Mouse (Mus musculus) CH12.LX (cell line): ENCODE results near the gene Tgfb2. TPM values are rescaled to one million over a fixed set of nuclear protein-coding genes. Genes with fewer than 3 reads are reported as not detected.

Source experiments
- DNase-seq: peaks from one replicate; pipeline ENCODE4 v3.0.0-alpha.2; 2013; ENCODE audit errors: extremely low read depth
- H3K27ac ChIP-seq: 2 replicates; pipeline ENCODE4 v1.5.1; 2012; ENCODE audit warnings: low read depth, mild to moderate bottlenecking, control low read depth, moderate library complexity; ENCODE audit not compliant: insufficient read depth
- H3K27me3 ChIP-seq: replicated peaks from 2 replicates; pipeline ENCODE3; 2012; ENCODE audit warnings: inconsistent platforms
- H3K36me3 ChIP-seq, 2 experiments: replicated peaks in 1 of 2; 2 replicates each; pipeline versions ENCODE3 to v1.6.1; 2012; ENCODE audit warnings: inconsistent platforms in 1 of 2, low read length in 1 of 2, mild to moderate bottlenecking in 1 of 2, mixed read lengths in 1 of 2, moderate library complexity in 1 of 2; ENCODE audit not compliant: control insufficient read depth in 1 of 2, insufficient read depth in 1 of 2
- H3K4me1 ChIP-seq, 2 experiments: 2 replicates each; pipeline ENCODE4 v1.6.1; 2012; ENCODE audit warnings: inconsistent platforms in 1 of 2, moderate library complexity in 1 of 2; ENCODE audit not compliant: insufficient read depth in 2 of 2, control insufficient read depth in 1 of 2
- H3K4me2 ChIP-seq: 2 replicates; pipeline ENCODE4 v1.6.1; 2012; ENCODE audit warnings: low read depth, mild to moderate bottlenecking, control low read depth; ENCODE audit not compliant: poor library complexity, insufficient read depth, severe bottlenecking
- H3K4me3 ChIP-seq, 3 experiments: fragments of 150-350 bp in 1 of 3; sonication (generic) in 1 of 3; replicated peaks in 1 of 3; 2 replicates each; pipeline versions ENCODE3 to v1.5.1; 2011 to 2012; ENCODE audit warnings: low read depth in 2 of 3, low read length in 2 of 3, mild to moderate bottlenecking in 2 of 3, moderate library complexity in 2 of 3, control low read depth in 1 of 3, improper control_type of control experiment in 1 of 3, inconsistent platforms in 1 of 3, mixed read lengths in 1 of 3; ENCODE audit not compliant: poor library complexity in 1 of 3
- H3K79me2 ChIP-seq: replicated peaks from 2 replicates; pipeline ENCODE4 v1.6.1; 2012; ENCODE audit warnings: mild to moderate bottlenecking, moderate library complexity; ENCODE audit not compliant: control insufficient read depth, poor library complexity, insufficient read depth, severe bottlenecking; ENCODE audit errors: extremely low read depth
- H3K9ac ChIP-seq: 2 replicates; pipeline ENCODE4 v1.6.1; 2012; ENCODE audit warnings: low read depth, mild to moderate bottlenecking, control low read depth, moderate library complexity; ENCODE audit not compliant: insufficient read depth
- H3K9me3 ChIP-seq: replicated peaks from 2 replicates; pipeline ENCODE3; 2012; ENCODE audit warnings: low read length, inconsistent platforms, mixed read lengths
- CHD1 ChIP-seq: IDR thresholded peaks from 2 replicates; pipeline ENCODE4 v1.6.1; 2012; ENCODE audit warnings: low read depth, low read length, improper control_type of control experiment, inconsistent platforms
- EP300 ChIP-seq: IDR thresholded peaks from 2 replicates; pipeline ENCODE4 v1.6.1; 2011; ENCODE audit warnings: low read length, improper control_type of control experiment
- GABPA ChIP-seq: IDR thresholded peaks from 2 replicates; pipeline ENCODE4 v1.6.1; 2012; ENCODE audit warnings: low read depth, low read length, improper control_type of control experiment, inconsistent platforms; ENCODE audit not compliant: insufficient replicate concordance
- HCFC1 ChIP-seq: IDR thresholded peaks from 2 replicates; pipeline ENCODE4 v1.6.1; 2012; ENCODE audit warnings: low read depth, mild to moderate bottlenecking, inconsistent platforms, low read length, improper control_type of control experiment
- KAT2A ChIP-seq: IDR thresholded peaks from 2 replicates; pipeline ENCODE4 v1.6.1; 2012; ENCODE audit warnings: low read length, improper control_type of control experiment, inconsistent platforms; ENCODE audit not compliant: insufficient replicate concordance
- MEF2A ChIP-seq: IDR thresholded peaks from 2 replicates; pipeline ENCODE4 v1.6.1; 2014; ENCODE audit warnings: low read depth, mild to moderate bottlenecking, inconsistent platforms, low read length, improper control_type of control experiment, borderline replicate concordance
- MXI1 ChIP-seq: IDR thresholded peaks from 2 replicates; pipeline ENCODE4 v1.6.1; 2011; ENCODE audit warnings: mild to moderate bottlenecking, low read depth, low read length, improper control_type of control experiment
- MYC ChIP-seq: IDR thresholded peaks from 2 replicates; pipeline ENCODE4 v1.6.1; 2011; ENCODE audit warnings: low read depth, mild to moderate bottlenecking, improper control_type of control experiment, low read length
- NELFE ChIP-seq: IDR thresholded peaks from 2 replicates; pipeline ENCODE4 v1.6.1; 2011; ENCODE audit warnings: low read depth, low read length, improper control_type of control experiment
- NRF1 ChIP-seq: IDR thresholded peaks from 2 replicates; pipeline ENCODE4 v1.6.1; 2014; ENCODE audit warnings: low read depth, mild to moderate bottlenecking, inconsistent platforms, low read length, improper control_type of control experiment, moderate library complexity
- SMC3 ChIP-seq: IDR thresholded peaks from 2 replicates; pipeline ENCODE4 v1.6.1; 2011; ENCODE audit warnings: low read depth, low read length, improper control_type of control experiment
- TBP ChIP-seq: conservative IDR thresholded peaks from 2 replicates; pipeline ENCODE4 v1.6.1; 2011; ENCODE audit warnings: low read depth, low read length, improper control_type of control experiment
- UBTF ChIP-seq: IDR thresholded peaks from 2 replicates; pipeline ENCODE4 v1.6.1; 2012; ENCODE audit warnings: low read depth, mild to moderate bottlenecking, inconsistent platforms, low read length, improper control_type of control experiment, moderate library complexity
- ZKSCAN1 ChIP-seq: IDR thresholded peaks from 2 replicates; pipeline ENCODE4 v1.6.1; 2012; ENCODE audit warnings: low read depth, inconsistent platforms, low read length, improper control_type of control experiment, borderline replicate concordance
- dilution Hi-C: fragments of 300-500 bp; cut with MboI; formaldehyde crosslinking; loops from 2 replicates; pipeline ENCODE4 v1.14.3; 2020; ENCODE audit warnings: low sequenced_read_pairs; ENCODE audit not compliant: extremely low pct_unique_long_range_greater_than_20kb, extremely low pct_ligation_motif_present
- in situ Hi-C: fragments of 300-500 bp; cut with MboI; formaldehyde crosslinking; loops from 3 replicates; pipeline ENCODE4 v1.14.3; 2019; ENCODE audit warnings: low sequenced_read_pairs, low pct_ligation_motif_present, low pct_unique_long_range_greater_than_20kb, mixed read lengths
- polyA plus RNA-seq: library from polyadenylated mRNA; unstranded; fragments of >175 nt; gene quantifications from 2 replicates; pipeline ENCODE4 v1.2.1, GENCODE M21; 2012; ENCODE audit warnings: low read depth; ENCODE audit not compliant: insufficient read length
- total RNA-seq, 2 experiments: library from RNA; depleted of rRNA; stranded (reverse); fragments of 300-350 nt in 1 of 2; fragments of >200 nt in 1 of 2; gene quantifications; 2 replicates each; pipeline ENCODE4 v1.2.3; 2012 to 2014

Gene Tgfb2
- total and polyA plus RNA-seq, 3 experiments = 0.04 TPM; not detected in 2

DNA sequence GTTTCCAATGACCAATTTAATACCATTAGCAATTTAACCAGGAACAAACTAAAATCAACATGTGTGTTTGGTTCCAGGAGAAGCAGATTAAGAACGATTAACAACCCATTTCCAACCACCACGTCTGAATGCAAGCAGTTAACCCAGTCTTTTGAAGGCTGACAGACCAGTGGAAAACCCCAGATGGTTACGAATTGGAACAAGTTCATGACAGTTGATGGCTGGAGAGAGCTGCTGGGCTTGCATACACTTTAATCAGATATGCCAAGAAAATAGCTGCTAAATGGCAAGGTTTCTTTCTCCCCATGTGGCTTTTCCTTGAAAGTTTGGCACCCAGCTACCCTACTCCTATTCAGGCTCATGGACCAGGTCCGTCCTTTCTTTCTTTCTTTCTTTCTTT lies 55.8 kb downstream of the Tgfb2 start:
- Histone ChIP-seq H3K4me2 (no peak overlapping the region), H3K36me3 (no peaks in the 10 kb centered on the region), H3K27ac (no peak overlapping the region), H3K4me3 (no peak overlapping the region), H3K9me3 (peaks cover 15% of the 10 kb centered on the region), H3K4me1 (no peaks in the 10 kb centered on the region), H3K9ac (no peak overlapping the region), H3K27me3 (no peaks in the 10 kb centered on the region), H3K79me2 (no peaks in the 10 kb centered on the region)
- in situ Hi-C loops = no loop called here
- dilution Hi-C loops = no loop called here
- DNase-seq = no peak
- no peak for TF ChIP-seq SMC3
- TF ChIP-seq CHD1 = no peak
- no peak for TF ChIP-seq EP300
- no peak for TF ChIP-seq NELFE
- TF ChIP-seq GABPA = no peak
- TF ChIP-seq KAT2A = no peak
- TF ChIP-seq HCFC1 = no peak
- TF ChIP-seq MEF2A = no peak

DNA sequence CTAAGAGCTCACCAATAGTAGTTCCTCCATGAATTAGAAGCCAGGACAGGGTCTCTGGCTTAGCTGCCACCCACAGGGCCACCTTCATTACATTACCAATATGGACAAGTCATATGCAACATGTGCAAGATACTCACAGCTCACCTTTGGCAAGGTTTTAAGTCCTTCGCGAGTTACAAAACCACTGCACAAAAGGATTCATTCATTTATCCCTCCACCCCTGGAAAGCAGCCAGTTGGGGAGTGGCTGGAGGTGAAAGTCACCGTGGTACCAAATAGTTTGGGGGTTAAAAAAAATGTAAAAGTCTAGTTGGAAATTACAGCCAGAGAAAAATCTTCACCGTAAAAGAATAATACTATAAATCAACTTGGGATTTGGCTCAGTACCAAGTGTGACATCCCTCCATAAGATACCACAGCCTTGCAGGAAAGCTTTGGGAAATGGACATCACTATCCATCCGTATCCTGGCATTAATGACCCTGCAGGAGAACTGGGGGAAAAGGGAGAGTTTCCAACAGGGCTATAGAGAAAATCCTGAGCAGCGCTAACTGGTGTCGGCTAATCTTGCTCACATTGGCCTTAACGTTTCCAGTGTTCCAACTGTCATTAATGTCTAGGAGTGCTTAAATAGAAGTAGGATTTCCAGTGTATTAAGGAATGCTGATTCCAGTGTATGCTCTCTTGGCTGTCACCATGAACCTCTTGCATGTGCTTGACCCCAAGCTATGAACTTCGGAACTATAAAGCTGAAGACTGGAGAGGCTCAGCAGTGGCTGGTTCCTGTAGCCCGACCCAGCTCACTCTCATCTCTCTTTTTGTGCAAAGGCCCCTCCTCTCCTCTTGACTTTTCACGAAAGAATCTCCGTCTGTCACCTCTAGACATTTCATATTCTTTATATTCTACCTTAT lies 68.2 kb downstream of the Tgfb2 start:
- Histone ChIP-seq H3K36me3 (no peaks in the 10 kb centered on the region), H3K4me2 (no peak overlapping the region), H3K9me3 (peaks cover 6% of the 10 kb centered on the region), H3K27ac (no peak overlapping the region), H3K9ac (no peak overlapping the region), H3K27me3 (no peaks in the 10 kb centered on the region), H3K4me3 (no peak overlapping the region), H3K79me2 (no peaks in the 10 kb centered on the region), H3K4me1 (no peaks in the 10 kb centered on the region)
- no peak for DNase-seq
- dilution Hi-C loops (no loop called here), in situ Hi-C loops (no loop called here)
- no peak for TF ChIP-seq MXI1
- no peak for TF ChIP-seq ZKSCAN1
- no peak for TF ChIP-seq UBTF
- no peak for TF ChIP-seq NRF1
- TF ChIP-seq CHD1 = no peak
- TF ChIP-seq MYC = no peak
- no peak for TF ChIP-seq TBP
- TF ChIP-seq SMC3 = no peak
